Mouse (Mus musculus): ENCODE data around the gene Sycp2l. TPM values are rescaled to one million over a fixed set of nuclear protein-coding genes. Genes with fewer than 3 reads are reported as not detected.

Gene Sycp2l
- polyA plus RNA-seq, 1 experiment from 2014 or later: not detected

DNA sequence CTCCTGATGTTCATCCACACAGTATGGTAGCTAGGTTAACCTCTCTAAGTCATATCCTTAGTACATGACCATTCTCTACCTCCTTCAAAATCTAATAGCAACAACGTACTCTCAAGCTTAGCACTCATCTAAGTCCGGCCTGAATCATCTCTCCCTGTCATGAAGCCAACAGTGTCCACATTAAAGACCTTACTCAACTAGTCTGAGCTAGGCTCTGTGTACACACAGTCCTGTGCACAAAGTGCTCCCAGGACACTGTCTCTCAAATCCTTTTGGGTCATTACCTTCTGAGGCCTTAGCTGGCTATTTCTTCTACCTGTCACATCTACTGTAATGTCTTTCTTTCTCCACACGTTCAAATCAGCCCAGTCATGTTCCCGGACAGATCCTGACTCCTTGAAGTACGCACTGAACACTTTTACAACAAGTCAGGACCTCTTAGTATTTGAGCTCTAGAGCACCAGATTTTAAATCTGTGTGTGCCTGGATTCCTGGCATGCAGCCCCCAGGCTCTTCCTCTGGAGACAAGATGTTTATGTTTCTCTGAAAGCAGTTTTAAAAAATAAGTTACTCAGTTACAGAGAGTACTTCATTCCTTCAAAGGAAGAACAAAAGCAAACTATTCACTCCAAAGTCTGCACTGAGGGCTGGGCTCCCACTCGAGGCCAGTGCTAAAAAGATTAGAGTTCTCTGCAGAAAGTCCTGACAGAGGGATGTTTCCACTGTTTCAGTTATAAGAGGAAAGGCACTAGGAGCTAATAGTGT is 98.6 kb downstream of the Sycp2l start:
- Histone ChIP-seq H3K4me1 (ENCODE audit: insufficient read depth, low read depth, low read length) (no peaks in the 10 kb centered on the region; the same call in 1 of the 2 replicates), H3K4me2 (replicated peaks; ENCODE audit: low read depth, low read length) (no peak overlapping the region), H3K36me3 (ENCODE audit: insufficient read depth, low read length) (no peaks in the 10 kb centered on the region), H3K27me3 (replicated peaks; ENCODE audit: insufficient read depth, low read length) (no peaks in the 10 kb centered on the region), H3K9me3 (ENCODE audit: low read length) (no peaks in the 10 kb centered on the region), H3K4me3 (ENCODE audit: low read depth, low read length) (no peak overlapping the region), H3K27ac (ENCODE audit: low read length) (no peak overlapping the region), H3K9ac (replicated peaks; ENCODE audit: low read depth) (peak overlapping the region; percentile 23; the same call in 1 of the 2 replicates)
- TF ChIP-seq EP300 (IDR thresholded peaks at IDR 0.05) (no peak), CTCF (IDR thresholded peaks at IDR 0.05) (no peak)
- DNase-seq (ENCODE audit: low spot score): peak; percentile 7
- WGBS: 32% methylated on average over 6 of the region's 6 CpGs
- ATAC-seq: no peak

DNA sequence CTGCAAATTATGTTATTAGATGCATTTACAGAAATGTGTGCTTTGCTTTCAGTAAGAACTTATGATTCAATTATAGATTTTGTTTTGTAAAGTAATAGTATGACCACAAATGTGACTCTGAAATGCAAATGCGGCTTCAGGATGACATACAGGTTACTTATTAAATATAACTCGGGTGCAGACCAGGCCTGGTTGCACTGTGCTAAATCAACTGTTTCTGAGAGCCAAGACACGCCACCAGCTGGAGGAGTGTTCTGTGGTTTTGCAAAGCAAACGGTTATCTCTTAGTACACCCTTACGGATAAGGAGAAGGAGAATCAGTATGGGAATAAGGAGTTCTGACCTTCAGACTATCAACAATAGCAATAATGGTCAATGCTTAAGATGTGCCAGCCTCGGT is 101.6 kb downstream of the Sycp2l start:
- no peak overlapping the region for H3K9ac ChIP-seq (replicated peaks; ENCODE audit: low read depth)
- no peak for DNase-seq (ENCODE audit: low spot score)
- no peaks in the 10 kb centered on the region for H3K27me3 ChIP-seq (replicated peaks; ENCODE audit: insufficient read depth, low read length)
- no peak for ATAC-seq
- TF ChIP-seq CTCF (IDR thresholded peaks at IDR 0.05) (no peak), EP300 (IDR thresholded peaks at IDR 0.05) (no peak)
- no peaks in the 10 kb centered on the region for H3K36me3 ChIP-seq (ENCODE audit: insufficient read depth, low read length)
- H3K4me2 ChIP-seq (replicated peaks; ENCODE audit: low read depth, low read length): no peak overlapping the region
- peaks cover 3% of the 10 kb centered on the region for H3K4me1 ChIP-seq (ENCODE audit: insufficient read depth, low read depth, low read length)
- H3K9me3 ChIP-seq (ENCODE audit: low read length): no peaks in the 10 kb centered on the region
- WGBS: 76% methylated on average over 6 of the region's 6 CpGs
- no peak overlapping the region for H3K4me3 ChIP-seq (ENCODE audit: low read depth, low read length)
- no peak overlapping the region for H3K27ac ChIP-seq (ENCODE audit: low read length)

DNA sequence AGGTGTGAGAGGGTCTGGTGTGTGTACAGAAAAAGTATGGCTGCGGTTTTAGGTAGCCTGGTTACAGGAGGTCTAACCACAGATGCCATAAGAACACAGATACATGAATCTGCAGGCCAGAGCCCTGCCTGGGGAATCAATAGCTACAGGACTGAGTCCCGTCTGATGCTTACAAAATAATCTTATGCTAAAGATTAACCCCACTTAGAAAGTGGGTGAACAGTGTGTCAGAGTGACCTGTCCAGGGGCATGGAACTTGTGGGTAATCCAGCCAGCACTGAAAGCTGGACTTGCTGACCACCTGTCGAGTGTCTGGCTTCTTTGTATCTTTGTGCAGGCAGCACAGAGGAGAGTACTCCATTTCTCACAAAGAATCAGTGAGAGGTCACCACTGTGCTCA is 102.1 kb downstream of the Sycp2l start:
- Histone ChIP-seq H3K27ac (ENCODE audit: low read length) (no peak overlapping the region), H3K27me3 (replicated peaks; ENCODE audit: insufficient read depth, low read length) (no peaks in the 10 kb centered on the region), H3K36me3 (ENCODE audit: insufficient read depth, low read length) (no peaks in the 10 kb centered on the region), H3K4me1 (ENCODE audit: insufficient read depth, low read depth, low read length) (peaks cover 3% of the 10 kb centered on the region), H3K9ac (replicated peaks; ENCODE audit: low read depth) (no peak overlapping the region), H3K9me3 (ENCODE audit: low read length) (no peaks in the 10 kb centered on the region), H3K4me2 (replicated peaks; ENCODE audit: low read depth, low read length) (no peak overlapping the region), H3K4me3 (ENCODE audit: low read depth, low read length) (no peak overlapping the region)
- DNase-seq (ENCODE audit: low spot score) (no peak), ATAC-seq (no peak)
- 68% methylated on average over 3 of the region's 3 CpGs for WGBS
- TF ChIP-seq EP300 (IDR thresholded peaks at IDR 0.05): no peak
- TF ChIP-seq CTCF (IDR thresholded peaks at IDR 0.05): no peak

DNA sequence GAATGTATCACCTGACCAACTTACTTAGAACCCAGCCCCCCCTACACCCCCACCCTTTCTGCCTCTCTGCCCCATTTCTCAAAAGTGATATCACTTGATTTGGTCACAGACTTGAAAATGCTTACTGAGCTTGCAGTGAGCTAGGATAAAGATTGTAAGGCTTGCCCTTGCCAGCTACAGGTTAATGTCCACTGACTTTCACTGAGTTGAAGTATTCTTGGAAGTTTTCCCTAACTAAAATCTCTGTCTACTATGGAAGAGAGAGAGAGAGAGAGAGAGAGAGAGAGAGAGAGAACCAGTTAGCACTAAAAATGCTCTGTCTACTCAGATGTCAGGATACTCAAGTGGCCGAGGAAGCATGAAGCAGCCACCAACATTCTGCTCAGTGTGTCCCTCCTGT is 104.9 kb downstream of the Sycp2l start:
- DNase-seq (ENCODE audit: low spot score): no peak
- Histone ChIP-seq H3K4me3 (ENCODE audit: low read depth, low read length) (no peak overlapping the region), H3K36me3 (ENCODE audit: insufficient read depth, low read length) (no peaks in the 10 kb centered on the region)

DNA sequence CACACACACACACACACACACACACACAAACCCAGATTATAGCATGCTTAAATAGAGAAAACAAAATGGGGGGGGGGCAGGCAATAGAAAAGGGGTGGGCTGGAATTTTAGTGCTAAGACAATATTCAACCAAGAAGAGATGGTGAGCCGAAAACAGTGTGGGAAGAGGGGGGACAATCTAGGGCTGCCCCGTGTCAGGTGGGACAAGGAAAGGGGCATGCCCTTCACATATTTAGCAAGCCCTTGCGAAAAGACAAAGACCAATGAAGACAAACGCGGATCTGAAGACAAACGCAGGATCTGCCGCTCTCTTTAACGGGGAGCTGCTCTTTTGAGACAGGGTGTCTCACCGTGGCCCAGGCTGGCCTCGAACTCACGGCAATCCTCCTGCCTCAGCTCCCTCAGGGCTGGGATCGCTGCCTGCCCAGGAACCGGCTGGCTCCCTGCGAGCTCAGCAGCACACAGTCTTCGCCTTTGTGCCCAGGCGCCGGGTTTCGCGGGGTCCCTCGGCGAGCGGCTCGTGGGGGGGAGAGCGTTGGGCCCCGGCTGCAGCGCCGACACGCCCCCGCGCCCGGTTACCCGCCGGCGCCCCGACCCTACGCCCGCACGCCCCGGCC is 105.7 kb downstream of the Sycp2l start:
- ATAC-seq (peak; percentile 48; the same call in 1 of the 2 replicates), DNase-seq (ENCODE audit: low spot score) (no peak)
- no peak overlapping the region for H3K9ac ChIP-seq (replicated peaks; ENCODE audit: low read depth)
- H3K4me3 ChIP-seq (ENCODE audit: low read depth, low read length): peak overlapping the region; percentile 49
- WGBS: 2% methylated on average over 30 of the region's 39 CpGs
- peak overlapping the region; percentile 81 for H3K4me2 ChIP-seq (replicated peaks; ENCODE audit: low read depth, low read length)
- no peak overlapping the region for H3K27ac ChIP-seq (ENCODE audit: low read length)
- H3K27me3 ChIP-seq (replicated peaks; ENCODE audit: insufficient read depth, low read length): no peaks in the 10 kb centered on the region
- no peak for TF ChIP-seq CTCF (IDR thresholded peaks at IDR 0.05)
- no peak for TF ChIP-seq EP300 (IDR thresholded peaks at IDR 0.05)
- no peaks in the 10 kb centered on the region for H3K9me3 ChIP-seq (ENCODE audit: low read length)
- no peaks in the 10 kb centered on the region for H3K36me3 ChIP-seq (ENCODE audit: insufficient read depth, low read length)
- peaks cover 3% of the 10 kb centered on the region for H3K4me1 ChIP-seq (ENCODE audit: insufficient read depth, low read depth, low read length)

More for the DNA sequence above, 104.9 kb downstream of the Sycp2l start:
- Histone ChIP-seq H3K27me3 (replicated peaks; ENCODE audit: insufficient read depth, low read length) (no peaks in the 10 kb centered on the region), H3K27ac (ENCODE audit: low read length) (no peak overlapping the region), H3K9me3 (ENCODE audit: low read length) (no peaks in the 10 kb centered on the region), H3K4me1 (ENCODE audit: insufficient read depth, low read depth, low read length) (peaks cover 3% of the 10 kb centered on the region), H3K9ac (replicated peaks; ENCODE audit: low read depth) (no peak overlapping the region), H3K4me2 (replicated peaks; ENCODE audit: low read depth, low read length) (no peak overlapping the region)
- ATAC-seq: no peak
- WGBS: 33% methylated on average over 1 of the region's 1 CpGs
- TF ChIP-seq EP300 (IDR thresholded peaks at IDR 0.05): no peak
- no peak for TF ChIP-seq CTCF (IDR thresholded peaks at IDR 0.05)

DNA sequence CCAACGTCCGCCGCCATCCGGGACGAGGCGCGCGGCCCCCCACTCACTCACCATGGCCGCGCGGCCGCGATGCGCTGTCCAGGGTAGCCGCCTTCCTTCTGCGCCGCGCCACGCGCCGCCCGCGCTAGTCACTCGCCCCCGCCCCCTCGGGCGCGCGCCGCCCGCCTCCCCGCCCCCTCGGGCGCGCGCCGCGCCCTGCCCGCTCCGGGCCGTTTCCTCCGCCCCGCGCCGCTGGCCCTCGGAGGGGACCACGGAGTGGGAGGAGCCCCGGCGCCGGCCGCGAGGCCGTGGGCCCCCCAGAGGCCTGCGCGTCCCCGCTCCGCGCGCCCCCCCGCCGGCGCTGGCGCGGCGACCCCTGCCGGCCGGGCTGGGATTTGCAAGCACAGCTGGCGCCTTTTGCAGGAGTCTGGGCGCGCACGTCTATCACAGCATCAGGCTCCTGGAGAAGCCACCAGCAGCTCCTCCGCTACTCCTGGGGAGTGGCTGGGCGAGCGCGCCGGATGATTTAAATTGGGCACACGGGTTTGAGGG is 106.3 kb downstream of the Sycp2l start, which contains the start of gene Elovl2:
Elovl2 (minus strand) TSS at position 102 of the 531 bp plus-strand sequence.
- peak; percentile 96 for ATAC-seq
- DNase-seq (ENCODE audit: low spot score): peak; percentile 78
- H3K4me2 ChIP-seq (replicated peaks; ENCODE audit: low read depth, low read length): peak within 1 kb of the TSS; percentile 81

More for the DNA sequence above, 106.3 kb downstream of the Sycp2l start, which contains the start of gene Elovl2:
- H3K36me3 ChIP-seq (ENCODE audit: insufficient read depth, low read length): no peaks in the 10 kb centered on the region
- H3K27ac ChIP-seq (ENCODE audit: low read length): no peak within 1 kb of the TSS
- 3% methylated on average over 62 of the region's 77 CpGs for WGBS
- peaks cover 3% of the 10 kb centered on the region for H3K4me1 ChIP-seq (ENCODE audit: insufficient read depth, low read depth, low read length)
- H3K27me3 ChIP-seq (replicated peaks; ENCODE audit: insufficient read depth, low read length): no peaks in the 10 kb centered on the region
- no peak within 1 kb of the TSS for H3K9ac ChIP-seq (replicated peaks; ENCODE audit: low read depth)
- TF ChIP-seq EP300 (IDR thresholded peaks at IDR 0.05): no peak
- peak; percentile 55 for TF ChIP-seq CTCF (IDR thresholded peaks at IDR 0.05)
- H3K4me3 ChIP-seq (ENCODE audit: low read depth, low read length): peak within 1 kb of the TSS; percentile 49
- no peaks in the 10 kb centered on the region for H3K9me3 ChIP-seq (ENCODE audit: low read length)

Other genes starting within 250 kb of the Sycp2l start
- 56.9 and 62.6 TPM in 2 replicates for gene Pak1ip1, start 113.3 kb upstream of the Sycp2l start, polyA plus RNA-seq (2015; fragmentation: Nextera tagmentation; extraction: Ambion mirVana)
- gene Tmem14c, start 98.0 kb upstream of the Sycp2l start, polyA plus RNA-seq (2015; fragmentation: Nextera tagmentation; extraction: Ambion mirVana): 207 and 219 TPM in 2 replicates
- gene Mak, start 34.6 kb upstream of the Sycp2l start, polyA plus RNA-seq (2015; fragmentation: Nextera tagmentation; extraction: Ambion mirVana): 2.6 and 2.8 TPM in 2 replicates
- gene Gcm2, start 3.3 kb upstream of the Sycp2l start, polyA plus RNA-seq (2015; fragmentation: Nextera tagmentation; extraction: Ambion mirVana): not detected in 2 replicates
- 0.39 TPM in 2 replicates for gene Elovl2, start 106.1 kb downstream of the Sycp2l start, polyA plus RNA-seq (2015; fragmentation: Nextera tagmentation; extraction: Ambion mirVana)
- 8.2 and 9.0 TPM in 2 replicates for gene Smim13, start 135.5 kb downstream of the Sycp2l start, polyA plus RNA-seq (2015; fragmentation: Nextera tagmentation; extraction: Ambion mirVana)
- gene Gm17364, start 159.7 kb downstream of the Sycp2l start, polyA plus RNA-seq (2015; fragmentation: Nextera tagmentation; extraction: Ambion mirVana): not detected in 2 replicates